Mouse (Mus musculus) CD8-positive naive resting alpha-beta T cell, adult 2 months (primary cell): ENCODE measurements around the gene Nfatc3.

Experiments
- DNase-seq, 2 experiments: peaks; one replicate each; pipeline ENCODE4 v3.0.0; 2022; ENCODE audit warnings: low read depth in 2 of 2, low spot score in 2 of 2

Nfatc3 gene

GRCm38 (mm10) chr8:106178428-106178827, 119.8 kb downstream of the Nfatc3 start:
- no peak for DNase-seq
